Mouse (Mus musculus) embryonic fibroblast, embryonic 13.5 days (primary cell): Measurements from ENCODE around the gene Cmtm4. TPM values are rescaled to one million over a fixed set of nuclear protein-coding genes. Genes with fewer than 3 reads are reported as not detected.

ENCODE experiments used
- H3K27ac ChIP-seq: 2 replicates; pipeline ENCODE4 v1.5.1; 2012; ENCODE audit warnings: low read length, control low read depth, inconsistent platforms; ENCODE audit not compliant: insufficient read depth
- H3K4me1 ChIP-seq: 2 replicates; pipeline ENCODE4 v1.6.1; 2011; ENCODE audit warnings: low read length; ENCODE audit not compliant: control insufficient read depth, insufficient read depth
- H3K4me3 ChIP-seq: 2 replicates; pipeline ENCODE4 v1.5.1; 2011; ENCODE audit warnings: mild to moderate bottlenecking, control low read depth, low read length; ENCODE audit not compliant: insufficient read depth
- CTCF ChIP-seq: IDR thresholded peaks from 2 replicates; pipeline ENCODE4 v1.5.1; 2011; ENCODE audit warnings: mild to moderate bottlenecking, control low read depth, low read length, moderate library complexity, borderline replicate concordance; ENCODE audit not compliant: insufficient read depth
- POLR2A ChIP-seq: IDR thresholded peaks from 2 replicates; pipeline ENCODE4 v1.6.1; 2011; ENCODE audit warnings: low read depth, mild to moderate bottlenecking, control low read depth, low read length, moderate library complexity
- polyA plus RNA-seq: library from polyadenylated mRNA; stranded (reverse); fragments of >200 nt; gene quantifications from 2 replicates; pipeline ENCODE4 v1.2.4, GENCODE M21; 2011; ENCODE audit warnings: low read depth; ENCODE audit not compliant: missing spikeins, insufficient read length

Gene Cmtm4
- polyA plus RNA-seq, 1 experiment, result 28.2 TPM

DNA sequence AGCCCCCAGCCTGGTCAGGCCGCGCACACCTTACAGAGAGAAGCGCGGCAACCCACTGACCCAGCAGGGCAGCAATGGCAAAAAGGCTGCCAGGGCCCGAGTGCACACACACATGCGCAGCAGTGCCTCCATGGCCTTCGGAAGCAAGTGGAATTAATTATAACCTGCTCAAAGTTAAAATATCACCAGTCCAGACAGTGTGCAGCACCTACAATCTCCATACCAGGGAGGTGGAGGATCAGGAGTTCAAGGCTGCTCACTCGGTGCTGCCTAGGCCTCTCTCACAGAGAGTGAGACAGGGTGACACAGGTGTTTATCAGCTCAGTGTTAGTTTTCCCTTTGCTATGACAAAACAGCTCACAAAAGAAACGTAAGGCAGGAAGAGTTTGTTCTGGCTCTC lies 29.9 kb downstream of the Cmtm4 start:
- no peak overlapping the region for H3K27ac ChIP-seq

GRCm38 (mm10) chr8:104359778-104360456 lies 35.7 kb downstream of the Cmtm4 start:
- H3K4me3 ChIP-seq, result no peak overlapping the region
- no peaks in the 10 kb centered on the region for H3K4me1 ChIP-seq
- TF ChIP-seq POLR2A, result no peak
- no peak for TF ChIP-seq CTCF
- H3K27ac ChIP-seq, result no peak overlapping the region

More for the DNA sequence above, 29.9 kb downstream of the Cmtm4 start:
- peaks cover 2% of the 10 kb centered on the region for H3K4me1 ChIP-seq
- TF ChIP-seq CTCF (no peak), POLR2A (no peak)
- H3K4me3 ChIP-seq, result no peak overlapping the region

DNA sequence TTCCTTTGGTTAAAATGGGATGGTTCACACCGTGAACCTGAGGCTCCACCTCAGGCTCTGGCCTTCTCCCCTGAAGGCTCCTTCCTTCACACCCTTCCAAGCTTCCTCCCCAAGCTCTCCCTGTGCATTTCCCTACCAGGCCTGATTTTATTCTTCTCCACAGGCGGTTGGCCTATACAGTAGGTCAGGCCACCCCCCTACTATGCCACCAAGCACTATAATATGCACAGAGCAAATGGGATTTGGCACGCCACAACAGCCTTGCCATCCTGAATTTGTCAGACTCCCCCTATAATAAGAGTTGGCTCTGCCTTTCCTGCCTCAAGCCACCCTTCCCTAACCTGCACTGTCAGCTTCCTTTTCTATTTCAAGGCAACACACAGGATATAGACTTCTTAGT lies 37.0 kb downstream of the Cmtm4 start:
- H3K4me3 ChIP-seq, result no peak overlapping the region
- no peaks in the 10 kb centered on the region for H3K4me1 ChIP-seq
- no peak overlapping the region for H3K27ac ChIP-seq
- TF ChIP-seq CTCF (no peak), POLR2A (no peak)

GRCm38 (mm10) chr8:104354504-104354903 lies 41.1 kb downstream of the Cmtm4 start:
- H3K4me1 ChIP-seq, result no peaks in the 10 kb centered on the region
- no peak overlapping the region for H3K27ac ChIP-seq
- TF ChIP-seq CTCF (no peak), POLR2A (no peak)
- no peak overlapping the region for H3K4me3 ChIP-seq

- H3K27ac ChIP-seq, result no peak overlapping the region
- H3K4me1 ChIP-seq, result no peaks in the 10 kb centered on the region
- TF ChIP-seq CTCF (peak; percentile 14; the same call in 1 of the 2 replicates), POLR2A (no peak)
- no peak overlapping the region for H3K4me3 ChIP-seq
Observed at GRCm38 (mm10) chr8:104353186-104353585, 42.4 kb downstream of the Cmtm4 start.

DNA sequence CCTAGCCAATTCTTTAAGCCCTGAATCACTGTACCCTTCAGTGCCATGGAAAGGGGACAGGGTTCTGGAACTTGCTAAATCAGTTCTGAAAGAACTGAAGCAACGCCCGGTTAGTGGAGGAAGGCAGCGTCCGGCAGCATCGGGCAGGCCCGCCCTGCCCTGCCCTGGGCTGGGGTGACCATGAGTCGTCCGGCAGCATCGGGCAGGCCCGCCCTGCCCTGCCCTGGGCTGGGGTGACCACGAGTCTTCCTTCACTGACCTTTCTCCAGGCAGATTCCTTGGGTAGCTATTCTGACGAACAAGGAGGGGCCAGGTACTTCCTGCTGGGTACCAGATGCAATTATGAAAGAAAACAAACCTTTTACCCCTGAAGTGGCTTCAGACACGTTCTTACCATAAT lies 45.6 kb downstream of the Cmtm4 start:
- Histone ChIP-seq H3K27ac (no peak overlapping the region), H3K4me3 (no peak overlapping the region), H3K4me1 (no peaks in the 10 kb centered on the region)
- TF ChIP-seq POLR2A (no peak), CTCF (no peak)

DNA sequence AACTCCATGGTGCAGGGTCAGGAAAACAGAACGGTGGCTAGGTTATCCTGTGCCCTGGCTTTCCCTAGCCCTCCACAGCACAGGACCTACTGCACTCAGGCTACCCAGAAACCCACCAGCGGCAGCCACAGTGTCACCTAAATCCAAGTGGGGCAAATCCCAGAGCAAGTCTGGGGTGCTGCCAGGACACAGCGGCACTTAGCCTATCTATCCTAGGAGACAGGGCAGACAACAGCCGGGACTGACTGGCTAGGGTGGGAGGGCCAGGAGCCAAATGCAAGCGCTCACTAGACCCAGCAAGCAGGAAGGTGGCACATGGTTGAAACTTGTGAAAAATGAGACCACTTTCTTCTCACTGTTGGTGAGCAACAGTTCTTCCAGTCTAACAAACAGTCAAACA lies 46.6 kb downstream of the Cmtm4 start:
- H3K4me3 ChIP-seq, result no peak overlapping the region
- TF ChIP-seq POLR2A, result no peak
- TF ChIP-seq CTCF, result no peak
- no peaks in the 10 kb centered on the region for H3K4me1 ChIP-seq
- no peak overlapping the region for H3K27ac ChIP-seq

DNA sequence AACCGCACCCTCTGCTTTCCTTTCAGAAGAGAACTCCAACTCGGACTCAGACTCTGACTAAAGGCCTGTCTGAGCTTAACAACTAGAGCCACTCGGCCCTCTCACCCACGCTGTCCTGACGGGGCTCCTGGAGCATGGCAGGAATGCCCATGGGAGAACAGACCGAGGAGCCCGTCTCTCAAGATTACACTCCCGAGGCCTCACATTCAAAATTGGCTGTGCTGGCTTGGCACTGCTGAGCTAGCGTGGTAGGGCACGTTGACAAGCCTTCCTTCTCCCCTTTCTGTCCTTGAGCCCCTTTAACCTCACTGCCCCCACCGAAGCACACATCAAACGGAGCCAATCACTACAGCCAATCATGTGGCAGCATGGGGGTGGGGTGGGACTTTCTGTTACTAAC lies 48.9 kb downstream of the Cmtm4 start:
- no peak overlapping the region for H3K4me3 ChIP-seq
- H3K27ac ChIP-seq, result no peak overlapping the region

GRCm38 (mm10) chr8:104344622-104345021 lies 51.0 kb downstream of the Cmtm4 start:
- Histone ChIP-seq H3K4me1 (no peaks in the 10 kb centered on the region; the same call in 1 of the 2 replicates), H3K4me3 (no peak overlapping the region), H3K27ac (no peak overlapping the region)
- no peak for TF ChIP-seq CTCF
- TF ChIP-seq POLR2A, result no peak

More for the DNA sequence above, 48.9 kb downstream of the Cmtm4 start:
- no peaks in the 10 kb centered on the region; the same call in 1 of the 2 replicates for H3K4me1 ChIP-seq
- TF ChIP-seq POLR2A (no peak), CTCF (no peak)

DNA sequence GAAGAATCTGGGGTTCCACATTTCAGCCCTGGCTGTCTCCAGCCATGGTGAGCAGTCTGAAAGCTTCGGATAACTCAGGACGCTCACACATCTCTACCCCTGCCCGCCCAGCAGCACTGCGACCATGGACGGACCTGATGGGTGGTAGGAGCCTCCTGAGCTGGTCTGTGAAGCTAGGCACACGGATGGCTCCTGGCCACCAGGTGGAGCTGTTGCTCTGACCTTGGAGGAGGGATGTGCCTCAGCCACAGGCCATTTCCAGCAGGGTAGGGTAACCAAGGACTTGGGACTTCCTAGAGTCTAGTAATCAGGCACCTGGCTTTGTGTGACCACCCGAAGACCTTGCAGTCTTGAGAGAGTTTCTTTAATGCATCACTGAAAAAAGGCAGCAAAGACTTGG lies 51.6 kb downstream of the Cmtm4 start:
- H3K4me3 ChIP-seq, result no peak overlapping the region
- no peaks in the 10 kb centered on the region; the same call in 1 of the 2 replicates for H3K4me1 ChIP-seq
- no peak overlapping the region for H3K27ac ChIP-seq
- no peak for TF ChIP-seq POLR2A
- peak; percentile 99 for TF ChIP-seq CTCF
